Mouse (Mus musculus) ES-Bruce4 (cell line): ENCODE measurements around the gene Gemin7. TPM values are rescaled to one million over a fixed set of nuclear protein-coding genes. Genes with fewer than 3 reads are reported as not detected.

ENCODE experiments used
- H3K27ac ChIP-seq: 2 replicates; pipeline ENCODE4 v1.5.1; 2012; ENCODE audit warnings: low read length, inconsistent platforms; ENCODE audit not compliant: insufficient read depth
- H3K27me3 ChIP-seq: 2 replicates; pipeline ENCODE4 v1.6.1; 2012; ENCODE audit warnings: mild to moderate bottlenecking, low read length, inconsistent platforms; ENCODE audit not compliant: control insufficient read depth, poor library complexity, insufficient read depth, severe bottlenecking
- H3K36me3 ChIP-seq: 2 replicates; pipeline ENCODE4 v1.6.1; 2012; ENCODE audit warnings: inconsistent platforms, mild to moderate bottlenecking, low read length, moderate library complexity; ENCODE audit not compliant: control insufficient read depth, poor library complexity, insufficient read depth, severe bottlenecking
- H3K4me1 ChIP-seq: one replicate; pipeline ENCODE4 v1.8.1; 2011; ENCODE audit warnings: low read length; ENCODE audit not compliant: control insufficient read depth, insufficient read depth
- H3K4me3 ChIP-seq: 2 replicates; pipeline ENCODE4 v1.5.1; 2011; ENCODE audit warnings: low read depth, mild to moderate bottlenecking, low read length
- H3K9ac ChIP-seq: 2 replicates; pipeline ENCODE4 v1.6.1; 2012; ENCODE audit warnings: low read depth, mild to moderate bottlenecking, inconsistent platforms; ENCODE audit not compliant: poor library complexity, severe bottlenecking
- H3K9me3 ChIP-seq: replicated peaks from 2 replicates; pipeline ENCODE4 v1.6.1; 2012; ENCODE audit warnings: mild to moderate bottlenecking, low read length, inconsistent platforms; ENCODE audit not compliant: control insufficient read depth, poor library complexity, insufficient read depth, severe bottlenecking
- CTCF ChIP-seq: IDR thresholded peaks from one replicate; pipeline ENCODE4 v1.8.1; 2011; ENCODE audit warnings: low read depth, low read length
- EP300 ChIP-seq: IDR thresholded peaks from 2 replicates; pipeline ENCODE4 v1.6.1; 2011; ENCODE audit warnings: low read depth, low read length; ENCODE audit not compliant: insufficient read depth
- POLR2A ChIP-seq: IDR thresholded peaks from one replicate; pipeline ENCODE4 v1.8.1; 2011; ENCODE audit warnings: low read length; ENCODE audit not compliant: insufficient read depth
- polyA plus RNA-seq: library from polyadenylated mRNA; stranded (reverse); fragments of >200 nt; gene quantifications from 2 replicates; pipeline ENCODE4 v1.2.4, GENCODE M21; 2011; ENCODE audit warnings: low read depth; ENCODE audit not compliant: missing spikeins, insufficient read depth, insufficient read length

Gemin7 gene
- polyA plus RNA-seq, 1 experiment, result 30.5 TPM

DNA sequence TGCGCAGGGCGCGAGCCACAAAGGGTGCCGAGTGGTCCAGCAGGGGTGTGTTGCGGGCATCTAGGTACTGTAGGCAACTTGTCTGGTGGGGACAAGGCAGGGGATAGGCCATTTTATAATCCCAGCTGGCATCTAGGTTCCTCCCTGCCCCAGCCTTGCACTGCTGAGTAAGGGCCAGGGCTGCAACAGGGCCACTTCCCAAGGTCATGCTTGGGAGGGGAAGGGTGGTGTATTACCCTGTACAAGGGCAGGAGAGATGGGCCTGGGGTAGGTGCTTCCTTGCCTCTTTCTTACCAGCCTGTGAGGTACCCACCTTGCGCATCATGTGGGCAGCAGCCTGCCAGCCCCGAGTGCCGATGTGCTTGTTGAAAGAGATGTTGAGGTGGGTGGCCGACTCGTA is 42.7 kb downstream of the Gemin7 start:
- Histone ChIP-seq H3K4me1 (peaks cover 2% of the 10 kb centered on the region), H3K9me3 (no peaks in the 10 kb centered on the region), H3K27me3 (no peaks in the 10 kb centered on the region), H3K4me3 (no peak overlapping the region), H3K27ac (no peak overlapping the region), H3K36me3 (no peaks in the 10 kb centered on the region), H3K9ac (no peak overlapping the region)
- no peak for TF ChIP-seq EP300
- no peak for TF ChIP-seq CTCF
- TF ChIP-seq POLR2A, result no peak

DNA sequence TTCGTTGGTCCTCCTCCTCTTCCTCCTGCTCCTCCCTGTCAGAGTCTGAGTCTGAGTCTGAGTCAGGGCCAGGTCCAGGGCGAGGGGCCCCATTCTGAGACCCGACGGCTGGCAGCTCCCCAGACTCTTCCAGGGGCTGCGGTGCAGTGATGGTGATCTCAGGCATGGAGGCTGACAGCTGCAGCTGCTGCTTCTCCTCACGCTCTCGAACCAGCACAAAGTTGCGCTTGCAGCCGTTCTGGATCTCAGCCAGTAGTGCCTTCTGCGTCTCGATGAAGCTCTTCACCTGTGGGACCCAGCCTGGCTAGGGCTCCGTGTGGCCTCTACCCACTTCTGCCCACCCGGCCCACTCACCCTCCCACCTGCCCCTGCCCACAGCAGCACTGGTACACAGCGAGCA is 45.2 kb downstream of the Gemin7 start:
- Histone ChIP-seq H3K36me3 (no peaks in the 10 kb centered on the region), H3K4me3 (no peak overlapping the region), H3K27me3 (no peaks in the 10 kb centered on the region), H3K27ac (no peak overlapping the region), H3K9ac (no peak overlapping the region), H3K9me3 (no peaks in the 10 kb centered on the region), H3K4me1 (peaks cover 2% of the 10 kb centered on the region)
- TF ChIP-seq CTCF (no peak), POLR2A (no peak), EP300 (no peak)

DNA sequence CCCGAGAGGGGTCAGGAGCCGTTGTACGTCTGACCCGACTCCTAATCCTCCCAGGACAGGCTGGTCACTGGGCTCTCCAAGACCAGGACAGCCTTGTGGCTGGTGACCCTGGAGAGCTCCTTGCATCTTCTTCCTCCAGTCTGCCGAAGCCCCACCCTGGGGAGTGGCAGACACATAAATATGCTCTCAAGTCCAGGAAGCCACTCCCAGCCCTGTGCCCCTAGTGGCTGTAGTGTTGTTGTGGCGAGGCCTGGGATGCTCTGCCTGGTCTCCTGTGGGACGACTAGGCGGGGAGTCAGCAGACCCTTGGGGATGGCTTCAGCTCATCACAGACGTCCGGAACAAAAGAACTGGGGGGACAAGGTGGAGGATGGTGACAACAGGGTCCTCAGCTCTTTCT is 46.3 kb downstream of the Gemin7 start:
- H3K27ac ChIP-seq, result no peak overlapping the region
- H3K4me1 ChIP-seq, result peaks cover 2% of the 10 kb centered on the region
- no peaks in the 10 kb centered on the region for H3K36me3 ChIP-seq
- H3K4me3 ChIP-seq, result no peak overlapping the region
- no peaks in the 10 kb centered on the region for H3K9me3 ChIP-seq
- H3K27me3 ChIP-seq, result no peaks in the 10 kb centered on the region
- no peak for TF ChIP-seq CTCF
- no peak for TF ChIP-seq POLR2A
- no peak for TF ChIP-seq EP300
- H3K9ac ChIP-seq, result no peak overlapping the region

DNA sequence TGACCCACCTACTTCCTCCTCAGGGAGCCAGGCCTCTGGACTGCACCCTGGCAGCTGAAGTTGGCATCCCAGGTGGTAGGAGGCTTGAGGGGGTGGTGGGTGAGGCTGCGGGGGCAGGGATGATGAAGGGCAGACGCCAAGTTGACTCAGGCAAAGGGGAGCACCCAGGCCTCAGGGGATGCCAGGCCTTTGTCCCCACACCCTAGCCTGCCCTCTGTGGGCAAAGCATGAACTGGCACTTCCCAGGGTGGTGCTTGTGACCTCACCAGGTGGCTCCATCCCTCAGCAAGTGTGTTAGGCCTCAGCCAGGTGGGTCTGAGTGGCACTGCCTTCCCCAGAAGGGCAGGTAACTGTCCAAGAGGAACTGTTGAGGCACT is 52.3 kb downstream of the Gemin7 start:
- Histone ChIP-seq H3K27me3 (no peaks in the 10 kb centered on the region), H3K9ac (no peak overlapping the region), H3K4me3 (no peak overlapping the region), H3K27ac (no peak overlapping the region), H3K4me1 (no peaks in the 10 kb centered on the region), H3K36me3 (no peaks in the 10 kb centered on the region), H3K9me3 (no peaks in the 10 kb centered on the region)
- TF ChIP-seq EP300 (no peak), POLR2A (no peak), CTCF (no peak)

DNA sequence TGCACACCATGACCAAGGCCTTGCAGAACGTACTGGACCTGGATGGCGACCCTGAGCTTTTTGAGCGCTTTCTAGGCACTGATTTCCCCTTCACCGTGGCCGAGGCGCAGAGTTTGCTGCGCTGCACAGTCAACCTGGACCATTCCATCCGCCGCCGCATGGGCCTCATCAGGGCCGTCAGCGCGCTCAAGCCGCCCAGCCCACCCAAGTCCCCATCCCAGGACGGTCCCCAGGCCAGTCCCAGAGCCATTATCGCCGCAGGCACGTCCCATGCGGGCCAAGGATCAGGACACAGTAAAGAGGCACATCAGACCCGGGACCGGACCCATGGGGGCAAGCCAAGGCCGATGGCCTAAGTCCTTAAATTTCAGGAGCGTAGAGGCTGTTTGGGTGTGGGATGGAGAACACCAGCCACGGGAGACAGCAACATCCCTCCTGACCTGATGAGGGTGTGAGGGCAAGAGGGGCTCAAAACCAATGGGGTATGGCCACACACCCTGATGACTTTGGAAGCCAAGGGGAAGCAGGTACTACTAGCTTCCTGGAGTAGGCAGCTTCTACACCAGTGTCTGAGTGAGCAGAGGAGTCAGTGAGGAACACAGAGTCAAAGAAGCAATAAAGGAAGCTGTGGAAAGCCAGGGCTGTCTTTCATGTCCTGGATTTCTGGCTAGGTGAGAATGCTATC is 52.8 kb downstream of the Gemin7 start:
- Histone ChIP-seq H3K4me1 (no peaks in the 10 kb centered on the region), H3K9ac (0 out of 2 replicates have a peak overlapping the region, but pooled peaks have one; percentile 6), H3K27ac (no peak overlapping the region), H3K27me3 (no peaks in the 10 kb centered on the region), H3K4me3 (peak overlapping the region; percentile 37), H3K36me3 (no peaks in the 10 kb centered on the region), H3K9me3 (no peaks in the 10 kb centered on the region)
- TF ChIP-seq EP300 (no peak), POLR2A (no peak), CTCF (no peak)

DNA sequence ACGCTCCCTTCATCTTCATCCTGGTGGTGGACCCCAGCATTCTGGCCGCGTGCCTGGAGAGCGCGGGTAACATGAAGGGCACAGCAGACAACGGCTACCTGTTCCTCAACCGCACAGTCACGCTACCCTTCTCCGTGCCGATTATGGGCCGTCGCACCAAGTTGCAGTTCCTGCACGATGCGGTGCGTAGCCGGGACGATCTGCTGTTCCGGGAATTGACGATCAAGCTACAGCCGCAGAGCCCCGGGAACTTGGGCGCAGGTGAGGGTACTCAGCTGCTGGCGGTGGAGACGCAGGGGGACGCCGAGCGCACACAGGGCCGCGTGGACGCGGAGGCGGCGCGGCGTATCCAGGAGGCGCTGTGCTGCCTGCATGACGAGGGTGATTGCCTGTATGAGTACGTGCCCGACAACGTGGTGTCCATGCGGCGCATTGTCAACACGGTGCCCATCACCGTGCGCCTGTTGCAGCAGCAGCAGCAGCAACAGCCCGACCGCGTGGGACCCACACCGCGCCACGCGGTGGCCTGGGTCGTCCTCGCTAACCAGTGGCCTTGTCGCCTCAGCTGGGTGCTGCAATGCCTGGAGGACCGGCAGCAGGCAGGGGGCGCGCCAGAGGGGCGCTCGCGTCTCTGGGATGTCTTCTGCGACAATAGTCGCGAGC is 53.5 kb downstream of the Gemin7 start:
- H3K9ac ChIP-seq, result no peak overlapping the region
- H3K27me3 ChIP-seq, result no peaks in the 10 kb centered on the region
- no peaks in the 10 kb centered on the region for H3K4me1 ChIP-seq
- TF ChIP-seq EP300 (no peak), CTCF (peak; percentile 41), POLR2A (no peak)
- H3K36me3 ChIP-seq, result no peaks in the 10 kb centered on the region
- no peak overlapping the region for H3K27ac ChIP-seq
- peak overlapping the region; percentile 37 for H3K4me3 ChIP-seq
- no peaks in the 10 kb centered on the region for H3K9me3 ChIP-seq
